Mouse (Mus musculus): ENCODE results near the gene Tmem109.

The Tmem109 gene

DNA sequence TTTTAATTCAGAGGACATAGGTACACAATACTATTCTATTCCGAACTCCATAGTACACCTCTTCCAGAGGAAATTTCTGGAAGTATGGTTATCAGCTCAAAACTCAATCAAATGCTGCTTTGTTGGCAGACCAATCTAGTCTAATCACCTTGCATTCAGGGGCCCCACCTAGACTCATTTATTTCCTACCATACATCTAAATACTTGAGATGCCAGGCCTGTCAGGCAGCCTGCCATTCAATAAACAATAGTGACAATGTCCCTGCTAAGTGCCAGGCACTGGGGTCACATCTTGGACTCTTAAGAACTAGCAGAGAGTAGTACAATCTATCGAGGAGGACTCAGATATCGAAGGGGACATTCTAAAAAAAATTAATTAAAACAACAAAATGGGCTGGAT is 10.4 kb upstream of the Tmem109 start:
- DNase-seq (ENCODE audit: low spot score in 2 of 2), result no peak

- peak in 1 of 2 experiments; percentile 43 for DNase-seq (ENCODE audit: low spot score in 2 of 2)
These were observed 801 bp downstream of the Tmem109 start for GRCm38 (mm10) chr19:10880975-10881425.

DNA sequence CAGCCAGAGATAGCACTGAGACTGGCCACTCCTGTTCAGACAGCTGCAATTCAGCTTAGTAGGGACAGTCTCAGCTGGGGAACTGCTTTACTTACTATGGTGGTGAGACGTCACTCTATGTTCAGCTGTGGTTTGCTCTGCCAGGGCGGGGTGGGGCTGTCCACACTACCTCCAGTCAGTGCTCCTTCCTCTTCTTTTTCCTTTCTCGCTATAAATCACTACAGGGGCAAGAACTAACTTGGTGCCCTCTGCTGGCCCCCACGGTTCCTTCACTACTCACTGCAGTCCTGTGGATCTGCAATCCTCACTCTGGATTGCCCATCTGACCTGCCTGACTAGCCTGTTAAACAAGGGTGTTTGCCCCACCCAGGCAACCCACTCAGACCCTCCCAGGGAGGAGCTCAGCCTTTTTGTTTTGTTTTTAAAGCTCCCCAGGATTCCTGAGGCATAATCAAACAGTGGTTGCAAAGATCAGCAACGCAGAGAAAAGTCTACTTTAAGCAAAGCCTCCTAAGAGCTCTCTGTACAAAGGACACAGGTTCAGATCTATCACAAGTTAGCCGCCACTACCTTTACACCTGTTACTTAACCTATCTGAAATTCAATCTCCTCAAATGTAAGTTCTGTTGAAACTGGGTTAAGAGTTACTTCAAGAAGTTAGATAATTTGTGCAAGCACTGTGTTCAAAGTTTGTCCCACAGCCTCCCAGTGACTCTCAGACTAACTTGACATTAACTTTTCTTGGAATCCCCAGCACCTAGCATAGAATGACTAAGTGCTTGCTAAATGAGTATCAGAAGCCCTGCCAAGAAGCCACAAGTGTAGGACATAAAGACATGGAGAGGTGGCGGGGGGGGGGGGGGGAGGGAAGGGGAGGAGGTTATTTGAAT is 1.5 kb downstream of the Tmem109 start:
- DNase-seq (ENCODE audit: low spot score in 2 of 2), result peak; percentile 56 to 75

DNA sequence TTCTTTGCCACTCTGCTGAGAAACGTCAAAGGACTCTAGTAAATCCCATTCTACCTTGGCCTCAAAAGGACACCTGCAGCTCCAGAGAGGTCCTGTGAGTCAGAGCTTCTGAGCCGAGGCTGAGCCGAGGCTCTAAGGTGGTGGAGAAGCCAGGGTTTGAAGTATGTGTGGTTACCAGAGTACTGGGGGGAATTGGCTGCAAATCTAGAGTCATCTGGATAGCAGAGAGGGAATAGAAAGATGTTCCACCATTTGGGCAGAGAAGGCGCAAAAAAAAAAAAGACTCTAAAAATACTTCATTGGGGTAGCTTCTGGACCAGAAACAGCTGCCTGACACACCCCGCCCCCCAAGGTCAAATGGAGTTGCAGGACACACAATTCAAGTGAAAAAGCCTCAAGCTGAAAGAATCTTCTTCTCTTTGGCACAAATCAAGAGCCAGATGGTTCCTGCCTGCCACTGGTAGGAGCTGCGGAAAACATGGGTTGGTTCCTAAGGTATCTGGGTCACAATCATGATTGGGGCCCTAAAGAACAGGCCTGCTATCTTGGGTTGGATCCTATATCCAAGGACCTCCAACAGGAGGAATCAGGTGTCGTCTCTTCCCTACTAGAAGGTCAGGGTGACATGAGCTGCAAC is 3.5 kb downstream of the Tmem109 start:
- no peak for DNase-seq (ENCODE audit: low spot score in 2 of 2)

DNA sequence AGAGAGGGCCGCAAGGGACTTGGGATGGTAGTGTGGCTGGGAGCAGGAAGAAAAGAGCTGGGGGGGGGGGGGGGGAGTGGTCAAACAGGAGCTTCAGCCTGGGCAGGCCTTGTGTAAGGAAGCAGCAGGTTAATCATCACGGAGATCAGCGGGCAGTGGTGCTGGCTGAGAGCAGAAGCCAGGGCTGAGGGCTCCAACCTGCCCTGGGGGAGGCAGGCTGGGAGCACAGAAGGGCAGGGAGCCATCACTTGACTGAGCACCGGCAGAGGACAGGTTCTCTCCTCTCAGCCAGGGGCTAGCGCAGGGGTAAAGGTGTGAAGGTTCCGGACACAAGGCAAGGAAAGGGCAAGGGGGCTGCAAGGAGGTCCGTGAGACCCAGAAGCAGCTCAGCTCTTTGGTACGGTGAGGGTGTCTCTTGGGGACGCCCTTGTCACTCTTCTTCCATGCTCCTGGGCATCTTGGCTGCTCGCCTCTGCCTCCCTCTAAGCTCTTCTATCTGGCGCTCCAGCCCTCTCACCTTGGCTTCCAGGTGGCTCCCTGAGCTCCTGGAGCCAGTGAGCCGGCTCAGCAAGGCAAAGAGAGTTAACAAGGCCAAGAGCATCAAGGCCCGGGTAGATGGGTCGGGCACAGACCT is 10.4 kb downstream of the Tmem109 start:
- no peak for DNase-seq (ENCODE audit: low spot score in 2 of 2)

GRCm38 (mm10) chr19:10870676-10871075 is 11.1 kb downstream of the Tmem109 start:
- DNase-seq (ENCODE audit: low spot score in 2 of 2), result no peak

GRCm38 (mm10) chr19:10869886-10870527 is 11.8 kb downstream of the Tmem109 start, which contains the start of gene Tmem132a:
Tmem132a (minus strand) TSS chr19:10869940.
- DNase-seq (ENCODE audit: low spot score in 2 of 2), result peak in 1 of 2 experiments; percentile 14

DNA sequence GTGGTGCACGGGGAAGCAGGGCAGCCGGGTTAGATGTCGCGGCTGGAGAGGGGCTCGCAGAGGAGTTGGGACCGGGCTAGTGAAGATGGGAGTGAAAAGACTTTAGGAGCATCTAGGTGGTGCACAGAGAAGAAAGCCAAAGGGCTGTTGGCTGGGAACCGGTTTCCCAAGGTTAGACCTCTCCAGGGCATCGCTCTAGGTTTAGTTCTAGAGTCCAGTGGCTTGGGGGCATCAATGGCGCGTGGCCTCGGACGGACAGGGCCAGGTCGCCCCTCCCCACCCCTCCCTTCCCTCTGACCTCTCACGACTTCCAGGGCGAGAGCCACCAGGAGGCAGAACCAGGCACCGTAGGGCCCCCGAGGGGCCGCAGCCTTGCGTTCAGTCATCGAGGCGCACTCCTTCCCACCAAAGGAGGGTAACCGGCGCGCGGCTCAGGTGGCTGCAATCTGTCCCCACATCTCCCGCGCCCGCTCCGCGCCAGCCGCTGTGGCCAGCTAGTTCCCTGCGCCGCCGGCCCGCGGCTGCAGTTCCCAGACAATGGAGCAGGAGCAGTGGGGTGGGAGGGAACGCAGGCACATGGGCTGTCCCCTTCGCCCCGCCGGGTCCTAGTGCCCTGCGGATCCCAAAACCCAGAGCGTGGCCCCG is 12.4 kb downstream of the Tmem109 start:
- peak; percentile 76 to 79 for DNase-seq (ENCODE audit: low spot score in 2 of 2)

DNA sequence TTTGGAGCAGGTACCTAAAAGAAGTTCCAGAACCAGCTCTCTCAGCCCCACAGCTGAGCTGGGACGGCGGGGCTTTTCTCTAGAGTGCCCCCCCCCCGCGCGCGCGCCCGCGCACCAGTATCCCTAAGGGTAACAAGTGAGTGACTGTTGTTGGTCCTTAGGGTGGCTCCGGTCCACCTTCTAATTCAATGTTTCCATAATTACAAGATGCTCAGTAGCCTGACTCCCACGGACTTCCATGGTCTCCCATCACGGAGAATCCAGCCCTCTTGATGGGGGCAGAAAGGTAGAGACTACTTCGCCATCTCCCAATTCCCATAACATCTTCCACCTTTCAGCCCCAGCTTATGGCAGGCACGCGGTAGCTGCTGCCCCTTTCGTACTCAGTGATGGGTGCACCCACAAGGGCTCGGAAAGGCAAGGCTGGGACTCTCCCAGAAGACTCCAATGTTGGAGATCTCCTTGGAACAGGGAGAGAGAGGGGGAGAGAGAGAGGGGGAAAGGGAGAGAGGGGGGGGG is 13.1 kb downstream of the Tmem109 start:
- no peak for DNase-seq (ENCODE audit: low spot score in 2 of 2)

DNA sequence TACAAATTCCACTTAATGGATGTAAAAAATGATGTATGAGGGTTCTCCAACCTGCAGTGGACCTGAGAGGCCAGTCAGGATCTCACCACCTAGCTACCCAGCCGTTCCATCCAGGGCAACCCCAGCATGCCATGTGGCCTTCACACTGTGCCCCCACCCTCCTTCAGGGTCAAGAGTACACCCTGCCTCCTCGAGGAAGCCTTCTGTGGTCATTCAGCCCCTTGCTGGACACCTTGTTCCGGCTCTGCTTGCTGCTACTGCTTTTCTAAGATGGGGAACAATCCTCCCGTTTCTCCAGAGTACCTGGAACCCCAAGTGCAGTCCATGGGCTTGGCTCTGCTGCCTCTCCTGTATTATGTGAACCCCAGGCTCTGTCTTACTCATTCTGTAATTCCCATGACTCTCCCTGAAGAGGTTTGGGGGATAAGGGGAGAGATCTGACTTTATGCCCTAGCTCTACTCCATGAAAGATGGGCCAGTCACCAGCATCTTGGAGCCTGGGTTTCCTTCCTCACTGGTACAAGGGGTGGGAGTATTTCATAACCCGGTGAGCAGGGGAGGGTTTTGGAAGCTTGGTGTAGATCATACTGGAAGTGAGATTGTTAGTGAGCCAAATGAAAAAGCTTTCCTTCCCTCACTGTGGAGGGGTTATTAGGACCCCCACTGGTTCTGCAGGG is 13.7 kb downstream of the Tmem109 start:
- no peak for DNase-seq (ENCODE audit: low spot score in 2 of 2)

DNA sequence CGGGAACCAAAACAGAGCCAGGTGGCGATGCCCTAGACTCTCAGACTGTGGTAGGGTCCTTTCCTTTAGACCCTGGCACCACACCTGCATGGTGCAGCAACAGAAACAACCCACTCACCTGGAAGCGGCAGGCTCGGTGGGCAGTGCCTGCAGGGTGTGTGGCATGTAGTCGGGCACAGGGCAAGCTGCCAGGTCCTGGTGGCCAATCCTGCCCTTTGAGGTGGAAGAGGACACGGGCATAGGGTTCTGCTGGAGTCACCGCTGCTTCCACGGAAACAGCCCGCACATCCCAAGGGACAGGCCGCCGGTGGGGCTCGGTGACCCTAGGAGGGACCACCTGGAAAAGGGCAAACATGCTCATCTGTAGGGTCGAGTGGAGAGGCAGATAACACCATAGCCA is 15.4 kb downstream of the Tmem109 start:
- DNase-seq (ENCODE audit: low spot score in 2 of 2), result no peak

- no peak for DNase-seq (ENCODE audit: low spot score in 2 of 2)
These were observed 21.7 kb downstream of the Tmem109 start for GRCm38 (mm10) chr19:10860072-10860497.

GRCm38 (mm10) chr19:10856520-10856919 is 25.3 kb downstream of the Tmem109 start:
- DNase-seq (ENCODE audit: low spot score in 2 of 2), result no peak

DNA sequence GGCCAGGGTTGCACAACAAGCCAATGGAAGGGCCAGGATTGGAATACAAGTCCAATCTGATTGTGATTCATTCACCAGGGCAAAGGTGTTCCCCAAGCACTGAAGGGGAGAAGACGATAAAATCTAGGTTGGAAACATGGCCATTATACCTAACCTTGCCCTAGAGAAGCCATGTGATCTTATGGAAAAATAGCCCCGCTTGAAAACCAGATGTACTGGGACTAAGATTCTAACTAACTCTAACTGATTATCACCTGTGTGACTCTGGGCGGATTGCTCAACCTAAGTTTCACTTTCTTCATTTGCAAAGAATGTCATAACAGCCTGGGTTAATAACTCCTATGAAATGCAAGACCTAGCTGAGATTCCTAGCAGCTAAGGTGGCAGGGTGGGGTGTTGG is 26.4 kb downstream of the Tmem109 start:
- DNase-seq (ENCODE audit: low spot score in 2 of 2), result no peak

DNA sequence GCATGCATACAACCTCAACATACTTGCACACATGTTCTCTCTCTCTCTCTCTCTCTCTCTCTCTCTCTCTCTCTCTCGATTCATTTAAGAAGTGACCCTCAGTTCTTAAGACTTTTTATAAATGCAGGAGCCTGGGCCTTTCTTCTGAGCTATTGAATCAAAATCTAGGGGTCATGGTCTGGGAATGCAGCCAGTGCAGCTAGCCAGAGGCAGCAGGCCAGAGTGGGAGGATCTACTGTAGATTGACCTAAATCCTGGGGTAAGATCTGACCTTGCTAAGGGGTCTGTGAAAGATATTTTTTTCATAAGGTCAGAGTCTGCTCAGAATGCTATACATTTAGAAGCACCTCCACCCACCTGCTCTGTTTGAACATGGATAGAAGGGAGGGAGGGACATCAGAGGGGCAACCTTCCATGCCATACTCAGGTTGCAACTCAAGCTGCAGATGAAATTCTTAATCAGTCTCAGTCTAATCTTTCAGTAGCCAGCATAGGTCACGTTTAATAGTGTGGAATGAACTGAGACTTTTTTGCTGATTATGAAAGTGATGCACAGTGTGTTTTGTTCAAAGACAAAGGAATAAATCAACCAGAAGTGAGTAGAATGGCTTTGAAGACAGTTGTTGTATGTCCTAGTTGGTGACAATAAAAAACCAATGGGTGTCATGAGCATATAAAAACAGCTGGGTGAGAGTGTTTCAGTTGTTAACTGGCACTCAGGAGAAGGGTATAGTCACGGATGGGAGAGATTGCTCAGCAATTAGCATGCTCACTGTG is 34.3 kb downstream of the Tmem109 start:
- DNase-seq (ENCODE audit: low spot score in 2 of 2), result peak in 1 of 2 experiments; percentile 34

GRCm38 (mm10) chr19:10846150-10846549 is 35.7 kb downstream of the Tmem109 start:
- DNase-seq (ENCODE audit: low spot score in 2 of 2), result no peak

- no peak for DNase-seq (ENCODE audit: low spot score in 2 of 2)
These were observed 36.3 kb downstream of the Tmem109 start for GRCm38 (mm10) chr19:10845454-10845853.

DNA sequence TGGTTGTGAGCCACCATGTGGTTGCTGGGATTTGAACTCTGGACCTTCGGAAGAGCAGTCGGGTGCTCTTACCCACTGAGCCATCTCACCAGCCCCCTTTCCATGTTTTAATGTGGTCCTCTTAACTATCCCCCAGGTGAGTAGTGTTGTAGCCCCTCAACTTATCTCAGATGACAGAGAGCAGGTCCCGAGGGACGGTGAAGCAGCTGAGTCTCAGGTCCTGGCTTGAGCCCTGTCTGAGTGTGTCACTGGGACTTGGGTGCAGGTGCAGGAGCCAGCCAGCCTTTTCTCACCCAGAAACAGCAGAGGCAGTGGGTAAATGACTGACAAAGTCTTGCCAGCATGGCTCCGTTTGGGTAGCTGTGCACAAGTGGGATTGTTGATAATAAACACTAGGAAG is 37.6 kb downstream of the Tmem109 start:
- DNase-seq (ENCODE audit: low spot score in 2 of 2), result no peak

DNA sequence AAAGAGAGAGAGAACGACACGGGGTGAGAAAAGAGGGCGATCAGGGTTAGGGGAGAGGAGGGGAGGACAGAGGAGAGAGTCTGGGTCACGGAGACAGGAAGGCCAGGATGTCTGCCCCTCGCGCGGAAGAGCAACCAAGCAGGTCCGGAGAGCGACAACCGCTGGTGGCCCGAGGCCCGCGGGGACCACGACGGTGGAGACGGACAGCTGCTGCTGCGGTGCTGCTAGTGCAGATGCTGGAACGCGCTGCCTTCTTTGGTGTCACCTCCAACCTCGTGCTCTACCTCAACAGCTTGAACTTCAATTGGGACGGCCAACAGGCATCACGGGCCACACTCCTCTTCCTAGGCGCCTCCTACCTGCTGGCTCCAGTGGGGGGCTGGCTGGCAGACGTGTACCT is 38.9 kb downstream of the Tmem109 start:
- no peak for DNase-seq (ENCODE audit: low spot score in 2 of 2)

Measured in heart, adult 9 months (tissue).